ENCODE assay signal across 14 mouse cellular contexts in genomic region chr19:31076106-31076505, GRCm38 (mm10).
DNase-seq lines count a peak whose midpoint lies in the region.
"Had no signal": no experiment of that assay in that cellular context is flagged by ENCODE, and none has a peak within 500 bp of the region (broad histone marks: within the 10 kb centered on the region; RNA-seq: fewer than 3 reads in every experiment).

No protein-coding gene starts in this region.

- DNase-seq in cerebellum, postnatal 10 days = peak; percentile 51 to 62
- no peak for DNase-seq in cerebellum, adult 8-10 months
- peak; percentile 30 to 58 for DNase-seq in cerebellum, postnatal 14 days
- no peak for DNase-seq in cerebellum, postnatal 36 days
- DNase-seq: adrenal gland, adult 2 months; adrenal gland, adult 8-10 months; adrenal gland, postnatal 10 days; adrenal gland, postnatal 14 days; adrenal gland, postnatal 25 days; adrenal gland, postnatal 36 days; B cell, adult 2 months; cerebellum, adult 11 months; cerebellum, adult 11-12 months; cerebellum, adult 18-20 months had no signal

Comparison
In these comparisons a context has a peak if more than half of its experiments do, and no peak if none do; other contexts are left out.
1. DNase-seq: peak in cerebellum, postnatal 10 days (2 of 2) and cerebellum, postnatal 14 days (2 of 2); none in cerebellum, adult 8-10 months (single experiment) and cerebellum, postnatal 36 days (0 of 2).